Mouse (Mus musculus): Measurements from ENCODE around the gene Stk32b. TPM values are rescaled to one million over a fixed set of nuclear protein-coding genes. Genes with fewer than 3 reads are reported as not detected.

The Stk32b gene
- total RNA-seq, 4 experiments from 2014 or later = 0.10 to 0.20 (median 0.16) TPM; not detected in 1

- DNase-seq (ENCODE audit: low spot score in 2 of 2) = no peak
Measured at GRCm38 (mm10) chr5:37664962-37665361, 52.0 kb downstream of the Stk32b start.

- no peak for DNase-seq (ENCODE audit: low spot score in 2 of 2)
Measured at GRCm38 (mm10) chr5:37659177-37659576, 57.8 kb downstream of the Stk32b start.

GRCm38 (mm10) chr5:37657741-37658140 is 59.2 kb downstream of the Stk32b start:
- DNase-seq (ENCODE audit: low spot score in 2 of 2) = no peak

GRCm38 (mm10) chr5:37655208-37655607 is 61.8 kb downstream of the Stk32b start:
- DNase-seq (ENCODE audit: low spot score in 2 of 2) = no peak

- DNase-seq (ENCODE audit: low spot score in 2 of 2) = no peak
Measured at GRCm38 (mm10) chr5:37650681-37651211, 66.2 kb downstream of the Stk32b start.

- DNase-seq (ENCODE audit: low spot score in 2 of 2) = no peak
Measured at GRCm38 (mm10) chr5:37650089-37650601, 66.8 kb downstream of the Stk32b start.

GRCm38 (mm10) chr5:37644082-37644481 is 72.9 kb downstream of the Stk32b start:
- no peak for DNase-seq (ENCODE audit: low spot score in 2 of 2)

- DNase-seq (ENCODE audit: low spot score in 2 of 2) = no peak
Measured at GRCm38 (mm10) chr5:37642486-37642885, 74.5 kb downstream of the Stk32b start.

- DNase-seq (ENCODE audit: low spot score in 2 of 2) = no peak
Measured at GRCm38 (mm10) chr5:37634791-37635190, 82.2 kb downstream of the Stk32b start.

- no peak for DNase-seq (ENCODE audit: low spot score in 2 of 2)
Measured at GRCm38 (mm10) chr5:37627437-37628163, 89.4 kb downstream of the Stk32b start.

GRCm38 (mm10) chr5:37611874-37612273 is 105.1 kb downstream of the Stk32b start:
- no peak for DNase-seq (ENCODE audit: low spot score in 2 of 2)

GRCm38 (mm10) chr5:37599566-37599965 is 117.4 kb downstream of the Stk32b start:
- no peak for DNase-seq (ENCODE audit: low spot score in 2 of 2)

- no peak for DNase-seq (ENCODE audit: low spot score in 2 of 2)
Measured at GRCm38 (mm10) chr5:37598271-37598670, 118.7 kb downstream of the Stk32b start.

- no peak for DNase-seq (ENCODE audit: low spot score in 2 of 2)
Measured at GRCm38 (mm10) chr5:37592411-37592810, 124.6 kb downstream of the Stk32b start.

GRCm38 (mm10) chr5:37587861-37588260 is 129.1 kb downstream of the Stk32b start:
- DNase-seq (ENCODE audit: low spot score in 2 of 2) = no peak

- no peak for DNase-seq (ENCODE audit: low spot score in 2 of 2)
Measured at GRCm38 (mm10) chr5:37586071-37586470, 130.9 kb downstream of the Stk32b start.

GRCm38 (mm10) chr5:37575427-37575826 is 141.5 kb downstream of the Stk32b start:
- DNase-seq (ENCODE audit: low spot score in 2 of 2) = no peak

GRCm38 (mm10) chr5:37557274-37557815 is 159.6 kb downstream of the Stk32b start:
- DNase-seq (ENCODE audit: low spot score in 2 of 2) = no peak

- no peak for DNase-seq (ENCODE audit: low spot score in 2 of 2)
Measured at GRCm38 (mm10) chr5:37554231-37554630, 162.7 kb downstream of the Stk32b start.

GRCm38 (mm10) chr5:37551649-37552048 is 165.3 kb downstream of the Stk32b start:
- no peak for DNase-seq (ENCODE audit: low spot score in 2 of 2)

- DNase-seq (ENCODE audit: low spot score in 2 of 2) = no peak
Measured at GRCm38 (mm10) chr5:37535726-37536293, 181.2 kb downstream of the Stk32b start.

- no peak for DNase-seq (ENCODE audit: low spot score in 2 of 2)
Measured at GRCm38 (mm10) chr5:37535227-37535626, 181.7 kb downstream of the Stk32b start.
